Mouse (Mus musculus) neural tube, embryonic 14.5 days (tissue): ENCODE results near the gene Ankmy2. TPM values are rescaled to one million over a fixed set of nuclear protein-coding genes. Genes with fewer than 3 reads are reported as not detected.

ENCODE experiments used
- ATAC-seq: fragments of 200-750 bp; cut with Nextera tagmentation; 2 replicates; pipeline ENCODE4 v1.8.0; 2017; ENCODE audit warnings: low read depth, mild to moderate bottlenecking, moderate TSS enrichment, moderate library complexity
- H3K27ac ChIP-seq: fragments of 300-500 bp; sonication (generic); 2 replicates; pipeline ENCODE4 v1.5.1; 2014; ENCODE audit warnings: low read depth, mild to moderate bottlenecking, control low read depth, low read length, moderate library complexity, mixed read lengths
- H3K27me3 ChIP-seq: fragments of 300-500 bp; sonication (generic); 2 replicates; pipeline ENCODE4 v1.6.1; 2014; ENCODE audit warnings: low read length; ENCODE audit not compliant: control insufficient read depth, insufficient read depth
- H3K36me3 ChIP-seq: fragments of 300-500 bp; sonication (generic); 2 replicates; pipeline ENCODE4 v1.6.1; 2014; ENCODE audit warnings: low read length, mixed read lengths; ENCODE audit not compliant: control insufficient read depth, insufficient read depth
- H3K4me1 ChIP-seq: fragments of 300-500 bp; sonication (generic); 2 replicates; pipeline ENCODE4 v1.6.1; 2014; ENCODE audit warnings: low read length; ENCODE audit not compliant: control insufficient read depth, insufficient read depth
- H3K4me2 ChIP-seq: fragments of 300-500 bp; sonication (generic); 2 replicates; pipeline ENCODE4 v1.6.1; 2014; ENCODE audit warnings: mild to moderate bottlenecking, low read depth, low read length, control low read depth
- H3K4me3 ChIP-seq: fragments of 300-500 bp; sonication (generic); 2 replicates; pipeline ENCODE4 v1.5.1; 2014; ENCODE audit warnings: low read depth, low read length, control low read depth, mixed read lengths
- H3K9ac ChIP-seq: fragments of 300-500 bp; sonication (generic); replicated peaks from 2 replicates; pipeline ENCODE4 v1.6.1; 2014; ENCODE audit warnings: low read depth, mild to moderate bottlenecking, control low read depth, low read length, mixed read lengths
- H3K9me3 ChIP-seq: fragments of 300-500 bp; sonication (generic); 2 replicates; pipeline ENCODE4 v1.6.1; 2016; ENCODE audit warnings: low read length; ENCODE audit not compliant: control insufficient read depth
- WGBS: fragments of 180-500 bp; shearing (Covaris S2); extraction: QIAGEN DNeasy Blood & Tissue Kit; methylation state at CpG from one replicate; pipeline ENCODE4 v1.1.7; 2014; 5-methylcytosine and 5-hydroxymethylcytosine counted together
- polyA plus RNA-seq: library from polyadenylated mRNA; unstranded; fragments of >200 nt; fragmentation: Nextera tagmentation; extraction: Ambion mirVana; gene quantifications from 2 replicates; pipeline ENCODE4 v1.2.1, GENCODE M21; 2014

Ankmy2 gene
- polyA plus RNA-seq, 1 experiment from 2014 or later, result 87.6 TPM

GRCm38 (mm10) chr12:36132254-36132653 is 24.7 kb upstream of the Ankmy2 start:
- no peak for ATAC-seq
- 98% methylated on average over 2 of the region's 2 CpGs for WGBS
- Histone ChIP-seq H3K9me3 (no peaks in the 10 kb centered on the region), H3K27ac (no peak overlapping the region), H3K9ac (no peak overlapping the region), H3K36me3 (peaks cover 12% of the 10 kb centered on the region), H3K4me1 (no peaks in the 10 kb centered on the region), H3K4me3 (no peak overlapping the region), H3K4me2 (no peak overlapping the region), H3K27me3 (no peaks in the 10 kb centered on the region)

GRCm38 (mm10) chr12:36132668-36133067 is 24.2 kb upstream of the Ankmy2 start:
- Histone ChIP-seq H3K27me3 (no peaks in the 10 kb centered on the region), H3K4me1 (no peaks in the 10 kb centered on the region), H3K9ac (no peak overlapping the region), H3K27ac (no peak overlapping the region), H3K4me2 (no peak overlapping the region), H3K9me3 (no peaks in the 10 kb centered on the region), H3K4me3 (no peak overlapping the region), H3K36me3 (peaks cover 12% of the 10 kb centered on the region)
- 75% methylated on average over 3 of the region's 3 CpGs for WGBS
- ATAC-seq, result no peak

GRCm38 (mm10) chr12:36133547-36133946 is 23.4 kb upstream of the Ankmy2 start:
- Histone ChIP-seq H3K4me3 (no peak overlapping the region), H3K4me2 (no peak overlapping the region), H3K9me3 (no peaks in the 10 kb centered on the region), H3K36me3 (peaks cover 12% of the 10 kb centered on the region), H3K27ac (no peak overlapping the region), H3K9ac (no peak overlapping the region), H3K4me1 (no peaks in the 10 kb centered on the region), H3K27me3 (no peaks in the 10 kb centered on the region)
- ATAC-seq, result no peak
- WGBS, result 95% methylated on average over 5 of the region's 5 CpGs

GRCm38 (mm10) chr12:36134111-36134510 is 22.8 kb upstream of the Ankmy2 start:
- no peak for ATAC-seq
- Histone ChIP-seq H3K9me3 (no peaks in the 10 kb centered on the region), H3K4me3 (no peak overlapping the region), H3K27ac (no peak overlapping the region), H3K36me3 (peaks cover 10% of the 10 kb centered on the region), H3K27me3 (no peaks in the 10 kb centered on the region), H3K9ac (no peak overlapping the region), H3K4me2 (no peak overlapping the region), H3K4me1 (no peaks in the 10 kb centered on the region)
- WGBS, result 90% methylated on average over 5 of the region's 5 CpGs

- no peak overlapping the region for H3K4me3 ChIP-seq
- H3K4me2 ChIP-seq, result no peak overlapping the region
- no peaks in the 10 kb centered on the region for H3K27me3 ChIP-seq
- no peak for ATAC-seq
- 92% methylated on average over 3 of the region's 3 CpGs for WGBS
- H3K9ac ChIP-seq, result no peak overlapping the region
- H3K4me1 ChIP-seq, result no peaks in the 10 kb centered on the region
- H3K9me3 ChIP-seq, result no peaks in the 10 kb centered on the region
- H3K36me3 ChIP-seq, result peaks cover 6% of the 10 kb centered on the region; the same call in 1 of the 2 replicates
- no peak overlapping the region for H3K27ac ChIP-seq
These were observed 21.5 kb upstream of the Ankmy2 start for GRCm38 (mm10) chr12:36135409-36135808.

- no peak overlapping the region for H3K27ac ChIP-seq
- H3K4me1 ChIP-seq, result no peaks in the 10 kb centered on the region
- H3K4me2 ChIP-seq, result no peak overlapping the region
- H3K27me3 ChIP-seq, result no peaks in the 10 kb centered on the region
- no peak overlapping the region for H3K4me3 ChIP-seq
- H3K9ac ChIP-seq, result no peak overlapping the region
- 92% methylated on average over 8 of the region's 8 CpGs for WGBS
- H3K9me3 ChIP-seq, result no peaks in the 10 kb centered on the region
- no peak for ATAC-seq
- H3K36me3 ChIP-seq, result peaks cover 6% of the 10 kb centered on the region; the same call in 1 of the 2 replicates
These were observed 20.6 kb upstream of the Ankmy2 start for GRCm38 (mm10) chr12:36136285-36136684.

GRCm38 (mm10) chr12:36137192-36137591 is 19.7 kb upstream of the Ankmy2 start:
- Histone ChIP-seq H3K27ac (no peak overlapping the region), H3K27me3 (no peaks in the 10 kb centered on the region), H3K9me3 (no peaks in the 10 kb centered on the region), H3K4me2 (no peak overlapping the region), H3K4me3 (no peak overlapping the region), H3K9ac (no peak overlapping the region), H3K36me3 (no peaks in the 10 kb centered on the region; the same call in 1 of the 2 replicates), H3K4me1 (no peaks in the 10 kb centered on the region)
- no peak for ATAC-seq
- 90% methylated on average over 4 of the region's 4 CpGs for WGBS

GRCm38 (mm10) chr12:36140401-36140800 is 16.5 kb upstream of the Ankmy2 start:
- Histone ChIP-seq H3K9me3 (no peaks in the 10 kb centered on the region), H3K9ac (no peak overlapping the region), H3K4me1 (no peaks in the 10 kb centered on the region), H3K36me3 (no peaks in the 10 kb centered on the region), H3K4me2 (no peak overlapping the region), H3K4me3 (no peak overlapping the region), H3K27me3 (no peaks in the 10 kb centered on the region), H3K27ac (no peak overlapping the region)
- ATAC-seq, result no peak
- 88% methylated on average over 6 of the region's 6 CpGs for WGBS

- H3K4me2 ChIP-seq, result no peak overlapping the region
- H3K9ac ChIP-seq, result no peak overlapping the region
- ATAC-seq, result no peak
These were observed 10.5 kb upstream of the Ankmy2 start for GRCm38 (mm10) chr12:36146230-36147011.

More at GRCm38 (mm10) chr12:36146230-36147011, 10.5 kb upstream of the Ankmy2 start:
- Histone ChIP-seq H3K36me3 (no peaks in the 10 kb centered on the region), H3K27me3 (no peaks in the 10 kb centered on the region), H3K27ac (no peak overlapping the region), H3K4me3 (no peak overlapping the region), H3K4me1 (no peaks in the 10 kb centered on the region), H3K9me3 (no peaks in the 10 kb centered on the region)
- WGBS, result 96% methylated on average over 3 of the region's 3 CpGs
